Mouse (Mus musculus): ENCODE measurements around the gene Pacs2. TPM values are rescaled to one million over a fixed set of nuclear protein-coding genes. Genes with fewer than 3 reads are reported as not detected.

The Pacs2 gene
- polyA plus RNA-seq, 1 experiment = 27.0 TPM

- no peaks in the 10 kb centered on the region for H3K4me1 ChIP-seq (ENCODE audit: control insufficient read depth, insufficient read depth, insufficient read length, low read length)
- WGBS = 49% methylated on average over 2 of the region's 2 CpGs
These were observed 28.2 kb downstream of the Pacs2 start for GRCm38 (mm10) chr12:113042543-113042942.

GRCm38 (mm10) chr12:113044916-113045677, 30.8 kb downstream of the Pacs2 start:
- Histone ChIP-seq H3K4me1 (ENCODE audit: control insufficient read depth, insufficient read depth, insufficient read length, low read length) (no peaks in the 10 kb centered on the region), H3K36me3 (ENCODE audit: control insufficient read depth, insufficient read depth, low read length) (peaks cover 19% of the 10 kb centered on the region), H3K27ac (ENCODE audit: insufficient read depth, low read depth, low read length) (no peak overlapping the region), H3K4me3 (ENCODE audit: low read depth, low read length) (no peak overlapping the region), H3K27me3 (ENCODE audit: control insufficient read depth, insufficient read depth, low read length) (no peaks in the 10 kb centered on the region)
- 50% methylated on average over 3 of the region's 3 CpGs for WGBS
- TF ChIP-seq CTCF (IDR thresholded peaks at IDR 0.05; ENCODE audit: extremely low read depth, insufficient read length, insufficient replicate concordance, low read depth, low read length) (no peak), POLR2A (IDR thresholded peaks at IDR 0.05; ENCODE audit: low read depth, low read length) (no peak)

More at GRCm38 (mm10) chr12:113042543-113042942, 28.2 kb downstream of the Pacs2 start:
- Histone ChIP-seq H3K27me3 (ENCODE audit: control insufficient read depth, insufficient read depth, low read length) (no peaks in the 10 kb centered on the region), H3K27ac (ENCODE audit: insufficient read depth, low read depth, low read length) (no peak overlapping the region), H3K36me3 (ENCODE audit: control insufficient read depth, insufficient read depth, low read length) (peaks cover 12% of the 10 kb centered on the region), H3K4me3 (ENCODE audit: low read depth, low read length) (no peak overlapping the region)
- TF ChIP-seq POLR2A (IDR thresholded peaks at IDR 0.05; ENCODE audit: low read depth, low read length) (no peak), CTCF (IDR thresholded peaks at IDR 0.05; ENCODE audit: extremely low read depth, insufficient read length, insufficient replicate concordance, low read depth, low read length) (no peak)

- no peaks in the 10 kb centered on the region for H3K27me3 ChIP-seq (ENCODE audit: control insufficient read depth, insufficient read depth, low read length)
- peaks cover 24% of the 10 kb centered on the region for H3K36me3 ChIP-seq (ENCODE audit: control insufficient read depth, insufficient read depth, low read length)
- H3K27ac ChIP-seq (ENCODE audit: insufficient read depth, low read depth, low read length) = no peak overlapping the region
- no peak overlapping the region for H3K4me3 ChIP-seq (ENCODE audit: low read depth, low read length)
- TF ChIP-seq POLR2A (IDR thresholded peaks at IDR 0.05; ENCODE audit: low read depth, low read length) (no peak), CTCF (IDR thresholded peaks at IDR 0.05; ENCODE audit: extremely low read depth, insufficient read length, insufficient replicate concordance, low read depth, low read length) (no peak)
- H3K4me1 ChIP-seq (ENCODE audit: control insufficient read depth, insufficient read depth, insufficient read length, low read length) = no peaks in the 10 kb centered on the region
- 85% methylated on average over 15 of the region's 15 CpGs for WGBS
These were observed 32.6 kb downstream of the Pacs2 start for GRCm38 (mm10) chr12:113046861-113047260.

GRCm38 (mm10) chr12:113048103-113048502, 33.8 kb downstream of the Pacs2 start:
- H3K4me1 ChIP-seq (ENCODE audit: control insufficient read depth, insufficient read depth, insufficient read length, low read length) = no peaks in the 10 kb centered on the region
- no peaks in the 10 kb centered on the region for H3K27me3 ChIP-seq (ENCODE audit: control insufficient read depth, insufficient read depth, low read length)
- 96% methylated on average over 5 of the region's 5 CpGs for WGBS
- peaks cover 30% of the 10 kb centered on the region for H3K36me3 ChIP-seq (ENCODE audit: control insufficient read depth, insufficient read depth, low read length)
- H3K4me3 ChIP-seq (ENCODE audit: low read depth, low read length) = no peak overlapping the region
- no peak overlapping the region for H3K27ac ChIP-seq (ENCODE audit: insufficient read depth, low read depth, low read length)
- no peak for TF ChIP-seq POLR2A (IDR thresholded peaks at IDR 0.05; ENCODE audit: low read depth, low read length)
- TF ChIP-seq CTCF (IDR thresholded peaks at IDR 0.05; ENCODE audit: extremely low read depth, insufficient read length, insufficient replicate concordance, low read depth, low read length) = no peak

DNA sequence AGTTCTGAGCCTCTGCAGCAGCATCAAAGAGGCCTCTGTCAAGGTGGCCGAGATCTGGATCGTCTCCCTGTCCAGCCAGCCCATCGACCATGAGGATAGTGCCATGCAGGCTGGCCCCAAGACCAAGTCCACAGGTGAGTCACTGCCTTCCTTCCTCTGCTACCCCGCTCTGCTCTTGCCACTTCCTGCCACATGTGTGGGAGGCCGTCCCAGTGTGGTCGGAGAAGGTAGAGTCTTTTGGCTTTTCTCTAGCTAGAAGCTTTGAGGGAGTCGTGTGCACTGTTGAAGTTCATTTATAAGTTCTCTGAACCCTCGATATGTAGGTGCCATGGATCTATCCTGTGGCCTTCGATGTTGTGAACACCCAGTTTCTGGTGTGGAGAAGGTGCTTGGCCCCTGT, 35.5 kb downstream of the Pacs2 start:
- TF ChIP-seq CTCF (IDR thresholded peaks at IDR 0.05; ENCODE audit: extremely low read depth, insufficient read length, insufficient replicate concordance, low read depth, low read length) (no peak), POLR2A (IDR thresholded peaks at IDR 0.05; ENCODE audit: low read depth, low read length) (no peak)
- H3K27ac ChIP-seq (ENCODE audit: insufficient read depth, low read depth, low read length) = no peak overlapping the region
- H3K4me3 ChIP-seq (ENCODE audit: low read depth, low read length) = no peak overlapping the region
- H3K27me3 ChIP-seq (ENCODE audit: control insufficient read depth, insufficient read depth, low read length) = no peaks in the 10 kb centered on the region
- 78% methylated on average over 9 of the region's 9 CpGs for WGBS
- peaks cover 41% of the 10 kb centered on the region for H3K36me3 ChIP-seq (ENCODE audit: control insufficient read depth, insufficient read depth, low read length)
- no peaks in the 10 kb centered on the region for H3K4me1 ChIP-seq (ENCODE audit: control insufficient read depth, insufficient read depth, insufficient read length, low read length)

DNA sequence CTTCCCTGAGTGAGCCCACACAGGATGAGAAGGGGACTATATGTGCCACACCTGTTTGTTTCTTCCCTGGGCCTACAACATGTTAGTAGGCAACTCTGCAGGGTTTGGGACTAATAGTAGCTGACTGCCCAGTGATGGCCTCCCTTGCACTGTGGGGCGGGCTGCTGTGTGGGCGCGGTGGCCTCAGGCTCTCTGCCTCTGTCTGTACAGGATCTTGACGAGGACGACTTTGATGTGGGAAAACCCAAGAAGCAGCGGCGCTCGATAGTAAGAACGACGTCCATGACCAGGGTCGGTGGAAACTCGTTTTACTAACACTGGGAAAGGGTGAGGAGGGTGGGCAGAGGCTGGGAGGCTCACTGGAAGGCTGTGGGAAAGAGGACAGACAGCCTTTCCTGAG, 36.4 kb downstream of the Pacs2 start:
- Histone ChIP-seq H3K36me3 (ENCODE audit: control insufficient read depth, insufficient read depth, low read length) (peaks cover 41% of the 10 kb centered on the region), H3K4me1 (ENCODE audit: control insufficient read depth, insufficient read depth, insufficient read length, low read length) (no peaks in the 10 kb centered on the region), H3K27me3 (ENCODE audit: control insufficient read depth, insufficient read depth, low read length) (no peaks in the 10 kb centered on the region), H3K4me3 (ENCODE audit: low read depth, low read length) (no peak overlapping the region), H3K27ac (ENCODE audit: insufficient read depth, low read depth, low read length) (no peak overlapping the region)
- 89% methylated on average over 12 of the region's 12 CpGs for WGBS
- no peak for TF ChIP-seq CTCF (IDR thresholded peaks at IDR 0.05; ENCODE audit: extremely low read depth, insufficient read length, insufficient replicate concordance, low read depth, low read length)
- no peak for TF ChIP-seq POLR2A (IDR thresholded peaks at IDR 0.05; ENCODE audit: low read depth, low read length)

DNA sequence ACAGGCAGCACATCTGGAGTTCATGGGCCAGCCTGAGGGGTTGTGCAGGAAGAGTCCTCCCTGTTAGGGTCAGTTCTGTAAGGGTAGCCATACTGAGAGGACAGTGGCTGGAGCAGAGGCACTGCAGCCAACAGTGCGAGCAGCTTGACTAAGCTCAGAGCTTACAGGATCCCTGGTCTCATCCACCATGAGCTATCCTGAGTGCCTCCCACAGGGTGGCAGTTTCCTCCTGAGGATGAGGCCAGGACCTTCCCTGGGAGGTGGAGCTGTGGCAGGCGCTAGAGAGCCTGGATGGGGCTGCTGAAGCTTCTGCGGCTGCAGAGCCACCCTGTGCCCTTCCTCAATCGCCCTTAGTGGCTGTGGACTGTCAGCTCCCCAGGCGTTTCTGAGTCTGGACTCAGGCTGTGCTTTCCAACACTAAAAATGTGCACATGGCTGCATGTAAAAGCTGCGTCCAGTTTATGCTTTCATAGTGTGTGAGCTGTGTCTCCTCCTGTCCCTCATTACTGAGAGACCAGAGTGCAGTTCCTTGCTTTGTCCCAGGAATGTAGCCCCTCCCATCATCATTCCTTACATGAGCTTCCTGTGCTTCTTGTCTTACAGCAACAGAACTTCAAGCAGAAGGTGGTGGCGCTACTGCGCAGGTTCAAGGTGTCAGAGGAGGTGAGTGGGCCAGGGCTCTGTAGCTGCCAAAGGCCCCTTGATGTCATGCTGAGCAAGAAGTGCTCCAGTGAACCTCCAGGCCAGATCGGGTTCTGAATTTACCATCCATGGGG, 37.5 kb downstream of the Pacs2 start:
- Histone ChIP-seq H3K4me1 (ENCODE audit: control insufficient read depth, insufficient read depth, insufficient read length, low read length) (no peaks in the 10 kb centered on the region), H3K36me3 (ENCODE audit: control insufficient read depth, insufficient read depth, low read length) (peaks cover 32% of the 10 kb centered on the region), H3K27me3 (ENCODE audit: control insufficient read depth, insufficient read depth, low read length) (no peaks in the 10 kb centered on the region), H3K4me3 (ENCODE audit: low read depth, low read length) (no peak overlapping the region), H3K27ac (ENCODE audit: insufficient read depth, low read depth, low read length) (no peak overlapping the region)
- no peak for TF ChIP-seq POLR2A (IDR thresholded peaks at IDR 0.05; ENCODE audit: low read depth, low read length)
- no peak for TF ChIP-seq CTCF (IDR thresholded peaks at IDR 0.05; ENCODE audit: extremely low read depth, insufficient read length, insufficient replicate concordance, low read depth, low read length)
- WGBS = 73% methylated on average over 9 of the region's 9 CpGs
